Mouse (Mus musculus): ENCODE measurements at regions not wholly inside any gene's neighbourhood (a gene's known extent, or its start where the extent isn't known, plus 50 kb on each side); places are given as distances from the start of the nearest gene placed in this dataset.

DNA sequence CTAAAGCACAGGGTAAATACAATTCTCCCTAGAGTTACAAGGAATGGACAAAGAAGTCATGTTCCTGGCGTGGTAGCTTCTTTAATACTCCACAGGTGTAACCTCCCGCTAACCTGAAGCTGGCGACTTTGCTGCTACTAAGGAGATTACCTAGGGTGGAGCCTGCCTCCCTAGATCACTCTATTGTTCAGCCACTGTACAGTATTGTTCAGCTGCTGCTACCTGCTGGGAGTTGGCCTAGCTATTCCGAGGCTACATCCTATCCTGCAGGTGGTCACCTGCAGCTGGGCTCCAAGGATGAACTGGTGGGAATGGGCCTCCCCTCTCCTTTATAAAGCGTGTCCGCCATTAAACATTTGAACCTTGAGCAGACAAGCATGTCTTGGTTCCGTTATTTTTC is 183.8 kb upstream of the Slc39a10 start:
- DNase-seq, result no peak

DNA sequence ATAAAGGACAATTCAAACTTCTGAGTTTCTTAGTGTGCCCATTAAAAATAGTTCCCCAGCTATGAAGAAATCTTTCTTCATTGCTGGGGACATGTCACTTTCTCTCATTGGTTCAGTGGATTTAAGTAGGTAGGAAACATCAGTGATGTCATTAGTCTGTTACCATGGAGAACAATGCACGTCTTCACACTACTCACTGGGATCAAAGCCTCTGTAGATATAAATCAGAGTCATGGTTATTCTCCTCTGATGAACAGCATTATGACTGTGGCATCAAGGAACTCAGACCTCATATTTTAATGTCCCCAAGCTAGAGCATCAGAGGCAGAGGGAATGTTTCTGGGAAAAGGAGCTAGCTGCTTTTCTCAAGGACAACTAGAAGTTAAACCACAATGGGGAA is 165.5 kb upstream of the Slc39a10 start:
- no peak for DNase-seq

DNA sequence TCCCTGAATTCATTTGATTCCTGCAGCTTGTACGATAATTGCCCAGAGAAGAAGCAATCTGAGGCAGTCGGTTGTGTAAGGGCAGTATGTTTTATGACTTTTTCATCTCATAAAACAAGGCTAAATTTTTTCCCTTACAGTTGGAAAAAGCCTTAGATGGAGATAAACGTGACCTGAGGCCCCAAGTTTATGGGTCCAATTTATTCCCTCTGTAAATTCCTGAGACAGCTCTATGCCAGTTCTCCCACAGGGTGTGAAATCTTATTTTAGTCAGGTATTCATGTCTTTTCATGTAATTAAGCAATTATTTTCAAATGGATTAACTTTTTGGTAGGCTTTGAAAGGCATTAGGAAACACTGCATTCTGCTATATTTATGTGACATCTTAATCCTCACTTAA is 164.7 kb upstream of the Slc39a10 start:
- no peak for DNase-seq

DNA sequence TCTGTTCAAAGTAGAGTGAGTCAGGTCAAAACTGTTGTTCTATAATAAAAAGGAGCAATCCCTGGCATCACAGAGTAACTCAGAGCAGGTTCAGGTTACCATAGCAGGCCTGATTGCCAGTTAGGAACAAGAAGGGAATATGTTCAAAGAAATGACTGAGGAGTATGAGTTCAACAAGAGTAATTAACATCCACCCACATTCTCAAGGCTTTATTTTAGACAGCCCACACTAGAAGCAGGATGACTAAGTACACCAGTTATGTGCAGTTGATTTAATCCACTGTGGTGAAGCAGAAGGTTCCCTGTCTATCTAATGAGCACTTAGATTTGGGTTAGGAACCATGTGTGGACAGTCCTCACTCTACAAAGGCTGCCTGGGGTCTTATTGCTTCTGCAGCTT is 158.5 kb upstream of the Slc39a10 start:
- DNase-seq, result no peak

DNA sequence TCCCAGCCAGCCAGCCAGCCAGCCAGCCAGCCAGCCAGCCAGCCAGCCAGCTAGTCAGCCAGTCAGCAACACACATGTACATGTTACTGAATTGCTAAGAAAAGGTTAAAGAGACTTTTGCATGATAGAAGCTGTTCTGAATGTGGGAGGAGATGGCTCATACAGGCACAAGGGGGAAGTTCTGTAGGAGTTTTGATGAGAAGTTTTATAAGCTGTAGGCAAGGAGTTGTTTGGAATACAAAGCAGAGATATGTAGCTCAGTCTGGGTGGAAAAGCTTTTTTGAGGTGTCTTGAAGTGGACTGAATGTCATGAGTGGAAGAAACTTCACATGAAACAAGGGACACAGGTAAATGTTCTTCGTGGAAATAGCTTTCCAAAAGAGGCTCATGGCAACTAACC is 157.8 kb upstream of the Slc39a10 start:
- no peak for DNase-seq

DNA sequence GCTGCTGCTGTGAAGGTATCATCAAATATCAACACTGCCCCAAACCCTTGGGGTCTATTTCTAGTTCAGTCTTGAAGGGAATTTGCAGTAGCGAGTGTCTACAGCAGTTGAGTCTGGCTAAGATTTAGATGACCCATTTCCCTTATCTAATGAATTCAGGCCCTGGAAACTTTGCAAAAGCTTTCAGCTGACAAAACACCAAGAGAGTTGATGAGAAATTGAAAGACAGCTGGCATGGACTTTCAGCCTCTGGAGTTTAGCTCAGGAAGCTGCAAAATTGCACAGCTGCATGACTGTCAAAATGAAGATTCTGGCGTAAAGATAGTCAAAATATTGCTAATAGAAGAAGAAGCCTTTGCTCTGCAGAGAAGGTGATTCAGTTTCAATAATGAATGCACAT is 144.9 kb upstream of the Slc39a10 start:
- DNase-seq, result no peak

DNA sequence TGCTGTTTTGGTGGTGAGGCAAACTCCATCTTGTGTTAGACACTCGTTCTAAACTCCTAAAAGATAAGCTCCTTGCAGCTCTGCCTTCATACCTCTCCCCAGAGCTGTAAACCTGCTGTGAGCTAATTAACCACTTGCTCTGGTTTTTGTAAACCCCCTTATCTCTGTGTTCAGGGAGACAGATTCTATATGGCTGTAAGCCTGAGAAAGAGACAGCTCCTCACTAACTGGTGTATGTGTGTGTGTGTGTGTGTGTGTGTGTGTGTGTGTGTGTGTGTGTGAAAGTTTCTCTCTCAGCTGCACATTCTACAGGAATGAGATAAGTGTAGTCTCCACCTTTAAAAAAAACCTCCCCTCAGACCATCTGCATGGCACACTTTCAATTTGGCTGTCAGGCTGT is 126.7 kb upstream of the Slc39a10 start:
- no peak for DNase-seq

DNA sequence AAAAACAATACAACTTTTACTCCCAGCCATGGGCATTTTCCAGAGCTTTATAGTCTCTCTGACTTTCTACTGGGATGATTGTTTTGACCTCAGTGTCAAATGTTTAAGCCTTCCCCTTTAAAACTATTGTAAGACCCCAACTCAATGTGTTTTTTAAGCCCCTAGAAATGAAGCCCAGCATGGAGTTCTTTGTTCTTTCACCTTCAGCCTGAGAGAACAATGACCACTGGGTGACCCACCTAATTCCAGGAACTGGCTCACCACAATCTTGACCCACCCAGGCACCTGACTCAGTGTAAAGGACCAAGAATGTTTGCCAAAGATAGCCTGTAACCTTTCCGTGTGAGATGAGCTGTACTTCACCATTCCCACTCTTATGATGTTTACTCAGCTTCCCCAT is 121.9 kb upstream of the Slc39a10 start:
- no peak for DNase-seq

DNA sequence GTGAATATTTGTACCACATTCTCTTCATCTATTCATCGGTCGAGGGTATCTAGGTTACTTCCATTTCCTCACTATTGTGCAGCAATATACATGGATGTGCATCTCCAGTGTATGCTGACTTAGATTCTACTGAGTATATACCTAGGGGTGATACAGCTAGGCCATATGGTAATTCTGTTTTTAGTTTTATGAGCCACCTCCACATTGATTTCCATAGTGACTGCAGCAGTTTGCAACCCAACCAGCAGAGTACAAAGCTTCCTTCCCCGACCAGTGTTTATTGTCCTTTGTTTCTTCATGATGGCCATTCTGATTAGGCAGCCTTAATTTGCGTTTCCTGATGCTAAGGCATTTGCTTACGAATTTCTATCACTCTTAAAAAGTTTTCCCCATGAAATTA is 111.1 kb upstream of the Slc39a10 start:
- no peak for DNase-seq

DNA sequence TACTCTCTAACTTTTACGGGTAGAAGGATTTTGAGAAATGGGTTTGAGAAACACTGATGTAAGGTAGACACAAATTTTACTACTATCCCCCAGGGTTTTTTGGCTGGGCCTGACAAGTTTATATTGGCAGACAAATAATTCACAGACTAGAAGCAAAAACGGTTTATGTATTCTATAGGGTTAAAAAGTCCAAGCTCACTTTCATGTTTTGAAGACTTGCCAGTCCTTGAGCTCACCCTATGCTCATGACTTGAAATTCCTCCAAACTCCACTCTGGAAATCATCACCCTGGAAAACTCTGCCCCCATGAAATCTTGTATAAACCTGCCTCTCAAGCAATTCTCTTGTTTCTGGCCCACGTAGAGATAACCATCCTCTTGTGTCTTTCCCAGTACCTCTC is 106.7 kb upstream of the Slc39a10 start:
- DNase-seq, result no peak

DNA sequence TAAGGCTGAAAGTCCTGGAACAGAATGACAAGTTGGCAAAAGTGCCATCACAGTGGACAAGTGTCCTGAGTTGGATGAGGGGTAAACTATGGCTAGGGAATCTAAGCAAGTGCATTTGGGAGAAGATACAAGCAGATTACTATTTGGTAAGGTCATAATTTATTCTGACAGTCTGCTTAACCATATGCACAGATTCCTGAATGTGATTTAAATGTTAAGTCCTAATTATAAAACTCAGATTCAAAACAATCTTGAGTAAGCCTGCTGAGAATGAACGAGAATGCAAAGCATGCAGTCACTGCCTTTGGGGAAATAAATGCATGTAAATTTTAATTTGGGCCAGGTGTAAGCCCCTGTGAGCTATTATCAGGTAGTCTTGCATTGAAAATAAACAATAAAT is 93.3 kb upstream of the Slc39a10 start:
- no peak for DNase-seq

DNA sequence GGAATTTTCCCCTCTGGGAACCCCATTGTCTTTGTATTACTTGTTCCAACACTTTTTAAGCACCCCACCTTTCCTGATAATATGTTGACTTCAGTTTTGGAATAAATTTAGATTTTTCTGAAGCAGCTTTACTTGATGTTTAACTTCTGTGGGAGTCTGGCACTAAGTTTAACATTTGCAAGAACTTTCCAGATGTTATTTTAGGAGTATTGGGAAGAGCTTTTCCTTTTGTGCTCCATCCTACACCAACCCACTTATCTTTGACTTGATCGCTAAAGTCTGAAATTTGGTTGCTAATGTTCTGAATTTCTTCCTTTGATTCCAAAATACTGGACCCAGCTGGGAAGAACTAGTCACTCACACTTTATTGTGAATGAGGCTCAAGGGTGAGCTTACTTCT is 90.4 kb upstream of the Slc39a10 start:
- no peak for DNase-seq

DNA sequence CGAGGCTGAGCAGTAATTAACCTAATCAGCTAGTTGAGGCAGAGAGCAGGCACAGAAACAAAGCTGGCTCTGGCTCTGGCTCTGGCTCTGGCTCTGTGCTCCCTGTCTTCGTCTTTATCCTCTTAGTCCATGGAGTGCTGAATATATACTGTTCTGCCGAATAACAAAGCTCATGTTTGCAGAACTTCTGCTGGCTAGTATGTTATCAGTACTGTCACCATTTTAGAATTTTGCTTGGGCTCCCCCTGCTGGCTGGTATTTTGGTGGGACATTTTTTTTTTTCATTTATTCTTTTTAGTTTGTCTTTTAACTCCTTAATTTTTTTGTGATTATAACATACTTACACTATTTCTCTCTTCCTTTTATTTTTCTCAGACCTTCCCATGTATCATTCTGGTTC is 77.8 kb upstream of the Slc39a10 start:
- no peak for DNase-seq

DNA sequence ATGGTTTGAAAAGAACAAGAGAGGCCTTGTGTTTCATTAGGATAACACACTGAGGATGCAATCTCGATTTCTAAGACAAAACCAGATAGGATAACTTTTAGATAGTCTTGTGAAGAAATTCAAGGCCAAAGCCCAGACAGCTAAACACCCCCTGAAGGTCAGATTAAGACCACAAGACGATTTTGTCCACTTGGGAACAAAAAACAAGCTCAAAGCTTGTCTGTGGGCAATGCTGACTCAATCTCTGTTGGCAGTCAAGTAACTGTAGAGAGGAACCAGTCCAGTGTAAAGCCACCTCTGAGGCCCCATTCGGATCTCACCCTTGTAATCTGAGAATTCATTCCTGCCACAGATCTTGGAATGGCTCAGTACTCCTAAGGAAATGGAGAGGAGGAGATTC is 75.7 kb upstream of the Slc39a10 start:
- DNase-seq, result no peak

DNA sequence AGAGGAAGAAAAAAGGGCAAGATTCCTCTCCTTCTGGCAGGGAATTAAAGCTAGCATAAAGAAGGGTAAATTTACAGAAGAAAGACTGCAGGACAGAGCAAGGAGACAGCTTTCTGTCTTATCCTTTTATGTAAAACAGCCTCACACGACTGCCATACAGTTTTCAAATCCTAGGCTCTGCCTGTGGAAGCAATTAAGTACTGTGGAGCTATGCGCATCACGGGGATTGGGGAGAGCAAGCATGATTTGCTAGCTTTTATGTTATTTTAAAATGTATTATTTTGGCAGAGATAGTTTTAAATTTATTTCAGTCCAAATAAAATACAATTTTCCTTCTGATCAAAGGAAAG is 74.2 kb upstream of the Slc39a10 start:
- no peak for DNase-seq

DNA sequence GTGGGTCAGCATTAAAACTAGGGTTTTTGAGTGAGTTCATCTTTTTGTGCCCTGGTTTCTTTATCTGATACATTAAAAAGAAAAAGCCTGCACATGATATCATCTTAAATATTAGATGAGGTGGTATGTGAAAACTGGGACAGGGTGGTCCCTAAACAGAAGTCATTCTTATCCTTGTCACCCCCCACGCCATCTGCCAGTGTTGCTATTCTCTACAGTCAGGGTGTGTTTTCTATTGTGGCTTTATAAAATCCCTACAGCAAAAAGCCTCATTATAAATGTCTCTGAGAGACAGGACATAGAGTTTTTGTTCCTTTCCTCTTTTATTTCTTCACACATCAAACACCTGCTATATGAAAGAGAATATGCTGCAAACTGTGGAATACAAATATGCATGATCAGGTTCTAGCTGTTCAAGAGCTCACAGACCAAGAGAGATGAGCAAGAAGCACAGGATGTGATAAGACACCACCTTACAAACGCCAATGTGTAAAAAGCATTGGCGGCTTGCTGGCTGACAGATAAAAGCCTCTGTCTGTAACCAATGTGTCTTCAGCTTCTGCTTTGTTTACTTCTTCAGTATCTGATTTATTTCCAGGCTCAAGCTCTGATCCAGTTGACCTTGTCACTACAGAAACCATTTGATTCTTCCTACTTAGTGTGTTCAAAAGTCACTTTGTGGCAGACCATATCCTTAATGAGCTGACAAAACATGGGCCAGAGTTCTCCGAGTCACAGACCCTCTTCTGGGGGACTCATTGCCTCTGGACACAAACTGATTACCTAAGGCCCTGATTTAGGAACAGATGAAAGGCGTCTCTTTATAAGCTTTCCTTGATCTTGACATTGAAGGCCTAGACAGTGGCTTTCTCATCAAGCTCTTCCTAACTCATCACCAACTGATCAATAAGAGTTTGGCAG is 73.6 kb upstream of the Slc39a10 start:
- DNase-seq, result no peak

DNA sequence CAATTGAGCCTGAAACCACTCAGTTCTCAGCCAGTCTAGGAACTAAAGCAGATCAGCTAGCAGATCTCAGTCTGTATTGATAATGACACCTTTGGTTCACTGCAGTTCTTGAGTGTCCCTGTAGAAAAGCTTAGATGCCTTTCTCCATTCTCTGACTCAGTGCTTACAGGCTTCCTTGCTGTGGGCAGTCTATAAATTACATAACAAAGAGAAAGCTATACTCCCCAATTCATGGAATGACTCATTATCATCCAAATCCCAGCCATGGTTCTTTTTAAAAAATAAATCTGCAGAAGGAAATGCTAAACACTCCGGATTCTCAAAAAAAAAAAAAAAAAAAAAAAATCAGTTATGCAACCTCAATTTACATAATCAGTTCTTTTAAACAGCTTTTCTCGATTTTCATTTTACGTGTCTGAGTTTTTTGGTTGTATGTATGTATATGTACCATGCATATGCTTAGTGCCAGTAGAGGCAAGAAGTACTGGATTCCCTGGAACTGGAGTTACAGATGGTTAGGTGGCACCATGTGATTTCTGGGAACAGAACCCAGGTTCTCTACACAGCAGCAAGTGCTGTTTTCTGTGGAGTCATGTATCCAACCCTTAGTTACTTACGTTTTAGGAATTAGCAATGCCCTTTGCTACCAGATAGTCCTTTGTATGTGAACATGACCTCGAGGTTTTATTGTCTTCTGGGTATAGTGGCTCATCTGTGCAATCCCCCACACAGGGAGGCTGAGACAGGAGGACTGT is 71.5 kb upstream of the Slc39a10 start:
- no peak for DNase-seq

All from cerebellum, adult 9-11 months (tissue).